Mouse (Mus musculus) gastrocnemius, adult 2 months (tissue): ENCODE measurements at regions not wholly inside any gene's neighbourhood (a gene's known extent, or its start where the extent isn't known, plus 50 kb on each side); places are given as distances from the start of the nearest gene placed in this dataset.
"Not testable (repeated sequence)": the region's sequence is repeated elsewhere in the genome, so short reads cannot be mapped to it uniquely, and the experiment has no call there.

ENCODE experiments used
- DNase-seq: peaks from one replicate; pipeline ENCODE4 v3.0.0; 2022
- H3K27ac ChIP-seq: fragments of 200-600 bp; 2 replicates; pipeline ENCODE4 v1.8.1; 2022; ENCODE audit warnings: mild to moderate bottlenecking
- H3K4me3 ChIP-seq: fragments of 200-600 bp; 2 replicates; pipeline ENCODE4 v1.8.1; 2022; ENCODE audit warnings: mild to moderate bottlenecking, moderate library complexity
- CTCF ChIP-seq: fragments of 200-600 bp; IDR thresholded peaks from 2 replicates; pipeline ENCODE4 v1.8.1; 2022; ENCODE audit warnings: antibody characterized with exemption, mild to moderate bottlenecking, moderate library complexity
- intact Hi-C: fragments of 180-260 bp; cut with DNase I; formaldehyde crosslinking; loops from one replicate; pipeline ENCODE4 v1.15.1; 2025

DNA sequence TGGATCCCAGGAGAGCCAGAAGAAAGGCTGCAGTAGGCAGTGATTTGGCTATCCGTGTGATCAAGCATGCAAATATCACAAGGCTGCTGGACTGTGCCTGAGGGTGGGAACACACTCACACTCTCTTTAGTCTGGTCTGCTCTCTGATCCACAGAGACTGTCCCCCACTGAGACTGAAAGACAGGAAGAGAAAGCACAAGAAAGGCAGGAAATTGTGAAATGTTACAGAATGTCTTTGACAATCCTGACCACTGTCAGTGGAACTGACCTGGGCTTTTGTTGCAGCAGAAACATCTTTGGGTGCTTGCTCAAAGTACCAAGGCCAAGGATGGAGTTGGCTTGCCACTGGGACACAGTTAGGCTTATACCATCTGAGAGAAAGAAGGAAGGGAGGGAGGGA, 52.3 kb upstream of the Gpd2 start:
- intact Hi-C loops = no loop called here
- DNase-seq = no peak
- no peak for TF ChIP-seq CTCF
- H3K4me3 ChIP-seq = no peak overlapping the region
- no peak overlapping the region for H3K27ac ChIP-seq

DNA sequence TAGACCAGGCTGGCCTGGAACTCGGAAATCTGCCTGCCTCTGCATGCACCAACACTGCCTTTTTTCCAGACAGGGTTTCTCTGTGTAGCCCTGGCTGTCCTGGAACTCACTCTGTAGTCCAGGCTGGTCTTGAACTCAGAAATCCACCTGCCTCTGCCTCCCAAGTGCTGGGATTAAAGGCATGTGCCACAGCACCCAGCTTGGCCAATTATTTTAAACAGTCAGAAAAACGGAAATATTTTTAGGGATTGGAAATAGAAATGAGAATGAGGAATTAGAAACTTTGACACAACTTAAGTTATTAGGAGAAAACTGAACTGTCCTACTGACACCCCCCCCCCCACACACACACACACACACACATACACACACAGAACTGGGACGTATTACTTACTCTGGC, 54.3 kb upstream of the Gpd2 start:
- not testable (repeated sequence) for H3K27ac ChIP-seq, DNase-seq, H3K4me3 ChIP-seq
- intact Hi-C loops = loop anchor here (2.0 kb wide), 1 partner anchor 66 kb away; no protein-coding TSS in a partner anchor

DNA sequence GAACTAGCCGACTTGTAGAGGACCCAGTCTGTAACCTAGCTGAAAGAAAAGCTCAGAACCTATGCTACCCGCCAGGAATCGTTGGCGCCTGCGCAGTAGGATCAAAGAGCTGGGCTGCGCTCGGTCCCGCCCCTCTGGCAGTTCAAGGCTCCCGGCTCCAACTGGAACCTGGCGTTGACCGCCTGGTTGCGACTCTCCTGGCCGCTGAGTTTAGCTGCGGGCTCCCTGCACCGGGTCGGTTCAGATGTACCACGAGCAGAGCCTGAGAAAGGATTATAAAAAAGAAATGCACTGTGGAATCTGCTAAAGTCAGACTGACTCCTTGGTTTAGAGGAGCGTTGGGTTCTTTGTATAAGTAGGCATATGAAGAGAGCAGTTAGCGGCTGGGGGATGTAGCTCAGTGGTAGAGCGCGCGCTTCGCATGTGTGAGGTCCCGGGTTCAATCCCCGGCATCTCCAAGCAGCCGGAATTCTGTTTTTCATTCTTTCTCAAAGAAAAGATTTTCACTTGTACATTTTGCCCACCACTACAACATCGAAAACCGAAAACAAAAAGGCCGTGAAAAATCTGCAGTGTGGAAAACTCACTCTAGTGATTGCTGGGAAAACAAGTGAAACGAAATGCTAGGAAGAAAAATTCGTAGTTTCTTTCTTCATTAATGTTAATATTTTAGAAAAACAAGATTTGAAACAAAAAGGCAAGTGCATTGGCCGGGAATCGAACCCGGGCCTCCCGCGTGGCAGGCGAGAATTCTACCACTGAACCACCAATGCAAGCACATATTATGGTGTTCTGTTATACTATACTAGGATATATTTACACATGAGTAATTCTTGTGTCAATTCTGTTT, 55.5 kb upstream of the Gpd2 start:
- DNase-seq = peak; percentile 96
- peak overlapping the region; percentile 81 for H3K4me3 ChIP-seq
- peak overlapping the region; percentile 90 for H3K27ac ChIP-seq
- intact Hi-C loops = loop anchor here (2.0 kb wide), 1 partner anchor 65 kb away; no protein-coding TSS in a partner anchor
- no peak for TF ChIP-seq CTCF

DNA sequence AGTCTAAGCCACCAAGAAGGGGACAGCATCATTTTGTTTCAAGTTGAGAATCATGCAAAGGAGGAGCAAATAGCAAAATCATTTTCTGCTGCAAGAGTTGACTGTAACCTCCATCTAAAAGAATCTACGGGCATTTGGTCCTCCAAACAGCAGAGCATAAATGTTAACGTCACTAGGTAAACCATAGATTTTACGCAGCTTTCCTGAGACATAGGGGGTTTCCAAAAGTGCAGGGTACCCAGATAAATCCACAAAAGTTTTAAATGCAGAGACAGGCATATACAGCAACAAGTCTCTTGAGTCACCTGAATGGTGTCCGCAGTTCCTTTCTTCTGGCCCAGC, 56.1 kb upstream of the Gpd2 start:
- peak overlapping the region; percentile 90 for H3K27ac ChIP-seq
- peak overlapping the region; percentile 81 for H3K4me3 ChIP-seq
- no peak for DNase-seq
- intact Hi-C loops = no loop called here
- no peak for TF ChIP-seq CTCF

DNA sequence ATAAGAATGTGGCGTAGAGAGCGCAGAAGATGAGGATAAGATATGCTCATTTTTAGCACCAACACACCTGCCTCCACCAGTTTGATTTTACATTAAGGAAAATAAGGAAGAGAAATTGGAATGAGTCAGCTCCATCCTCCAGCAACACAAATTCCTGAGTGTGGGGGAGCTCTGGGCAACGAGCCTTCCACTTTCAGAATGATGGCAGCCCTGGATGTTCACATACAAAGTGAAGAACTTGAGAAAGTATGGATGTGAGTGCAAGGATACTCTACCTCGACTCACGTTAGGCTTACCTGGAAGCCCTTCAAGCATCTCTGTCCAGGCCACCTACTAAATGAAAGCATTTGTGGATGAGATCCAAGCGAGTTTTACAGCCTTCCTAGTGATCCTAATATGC, 54.3 kb upstream of the Nr4a2 start:
- Histone ChIP-seq H3K27ac (no peak overlapping the region), H3K4me3 (no peak overlapping the region)
- intact Hi-C loops = no loop called here
- DNase-seq = no peak
- no peak for TF ChIP-seq CTCF

DNA sequence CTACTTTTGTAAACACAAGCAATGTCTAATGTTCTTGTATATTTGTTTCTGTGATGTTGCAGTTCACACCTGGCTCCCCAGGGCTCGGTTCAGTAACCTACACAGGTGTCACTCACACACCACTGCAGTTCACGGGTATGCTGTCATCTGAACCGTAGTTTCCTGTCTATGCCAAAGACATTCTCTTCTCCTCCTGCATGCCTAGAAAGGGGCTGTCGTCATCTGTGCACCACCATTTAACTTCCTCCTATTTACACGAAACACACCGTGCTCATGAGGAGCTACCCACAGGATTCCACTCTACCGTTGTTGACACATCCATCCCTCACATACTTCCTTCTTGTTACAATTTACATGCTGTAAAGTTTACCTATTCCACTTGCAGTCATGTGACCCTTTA, 52.7 kb upstream of the Nr4a2 start:
- intact Hi-C loops = no loop called here
- Histone ChIP-seq H3K27ac (no peak overlapping the region), H3K4me3 (no peak overlapping the region)
- no peak for TF ChIP-seq CTCF
- DNase-seq = no peak

DNA sequence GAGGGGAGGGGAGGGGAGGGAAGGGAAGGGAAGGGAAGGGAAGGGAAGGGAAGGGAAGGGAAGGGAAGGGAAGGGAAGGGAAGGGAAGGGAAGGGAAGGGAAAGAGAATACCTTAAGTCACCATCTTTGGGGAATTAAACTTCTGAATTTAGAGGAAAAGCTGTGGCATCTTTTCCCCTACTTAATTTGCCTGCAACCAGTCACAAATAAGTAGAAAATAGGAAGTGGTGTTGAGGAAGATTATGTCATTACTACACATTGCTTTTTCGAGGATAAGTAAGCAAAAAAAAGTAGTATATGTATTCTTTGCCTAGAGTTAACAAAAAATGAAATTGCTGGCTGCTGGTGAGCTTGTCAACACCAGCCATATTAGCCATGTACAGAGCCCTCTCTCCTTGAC, 51.4 kb upstream of the Nr4a2 start:
- no peak for DNase-seq

More for the DNA sequence above, 51.4 kb upstream of the Nr4a2 start:
- intact Hi-C loops = no loop called here
- no peak for TF ChIP-seq CTCF
- no peak overlapping the region for H3K27ac ChIP-seq
- H3K4me3 ChIP-seq = no peak overlapping the region
